Mouse (Mus musculus): ENCODE measurements around the gene Ifna7.
"Not testable (repeated sequence)": the region's sequence is repeated elsewhere in the genome, so short reads cannot be mapped to it uniquely, and the experiment has no call there.

The Ifna7 gene

DNA sequence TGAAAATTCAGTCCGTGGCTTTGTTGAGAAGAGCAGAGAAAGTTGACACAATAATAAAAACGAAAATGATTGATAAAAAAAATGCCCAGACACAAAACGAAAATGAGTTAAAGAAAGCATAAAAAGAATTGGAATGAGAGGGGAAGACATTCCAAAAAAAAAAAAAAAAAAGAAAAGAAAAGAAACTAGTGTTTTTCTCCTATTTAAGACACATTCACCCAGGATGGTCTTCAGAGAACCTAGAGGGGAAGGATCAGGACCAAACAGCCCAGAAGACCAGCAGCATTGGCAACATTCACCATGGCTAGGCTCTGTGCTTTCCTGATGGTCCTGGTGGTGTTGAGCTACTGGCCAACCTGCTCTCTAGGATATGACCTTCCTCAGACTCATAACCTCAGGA lies at the start of gene Ifna7:
TSS of gene Ifna7 (plus strand) at position 301 of the 400 bp plus-strand sequence.
- DNase-seq (ENCODE audit: low spot score in 2 of 2): no peak

GRCm38 (mm10) chr4:88773534-88773933 lies 42.5 kb upstream of the Ifna7 start, which contains the start of gene Gm13290:
Gene Gm13290 (plus strand): TSS chr4:88773834.
- DNase-seq (ENCODE audit: low spot score in 2 of 2): not testable (repeated sequence)

DNA sequence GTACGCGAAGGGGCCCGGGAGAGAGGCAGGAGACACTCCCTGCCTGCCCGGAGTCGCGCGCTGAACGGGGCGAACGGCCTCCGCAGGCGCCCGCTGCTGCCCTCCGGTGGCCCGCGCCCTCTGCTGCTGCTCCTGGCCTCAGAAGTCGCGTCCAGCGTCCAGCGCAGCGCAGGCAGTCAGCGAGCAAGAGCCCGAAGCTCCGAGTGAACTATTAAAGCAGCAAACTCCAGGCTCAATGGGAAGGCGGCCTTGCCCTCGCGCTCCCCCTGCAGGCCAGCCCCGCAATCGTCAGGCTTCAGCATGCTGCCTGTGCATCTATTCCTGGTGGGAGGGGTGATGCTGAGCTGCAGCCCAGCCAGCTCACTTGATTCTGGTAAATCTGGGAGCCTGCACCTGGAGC lies 39.4 kb upstream of the Ifna7 start, which contains the start of gene Gm13289:
TSS of gene Gm13289 (plus strand) at position 301 of the 400 bp plus-strand sequence.
- not testable (repeated sequence) for DNase-seq (ENCODE audit: low spot score in 2 of 2)

DNA sequence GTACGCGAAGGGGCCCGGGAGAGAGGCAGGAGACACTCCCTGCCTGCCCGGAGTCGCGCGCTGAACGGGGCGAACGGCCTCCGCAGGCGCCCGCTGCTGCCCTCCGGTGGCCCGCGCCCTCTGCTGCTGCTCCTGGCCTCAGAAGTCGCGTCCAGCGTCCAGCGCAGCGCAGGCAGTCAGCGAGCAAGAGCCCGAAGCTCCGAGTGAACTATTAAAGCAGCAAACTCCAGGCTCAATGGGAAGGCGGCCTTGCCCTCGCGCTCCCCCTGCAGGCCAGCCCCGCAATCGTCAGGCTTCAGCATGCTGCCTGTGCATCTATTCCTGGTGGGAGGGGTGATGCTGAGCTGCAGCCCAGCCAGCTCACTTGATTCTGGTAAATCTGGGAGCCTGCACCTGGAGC lies 36.5 kb upstream of the Ifna7 start, which contains the start of gene Gm13272:
TSS of gene Gm13272 (plus strand) at position 301 of the 400 bp plus-strand sequence.
- DNase-seq (ENCODE audit: low spot score in 2 of 2): not testable (repeated sequence)

- DNase-seq (ENCODE audit: low spot score in 2 of 2): not testable (repeated sequence)
Observed at GRCm38 (mm10) chr4:88780320-88780719, 35.7 kb upstream of the Ifna7 start.

- not testable (repeated sequence) for DNase-seq (ENCODE audit: low spot score in 2 of 2)
Observed at GRCm38 (mm10) chr4:88781831-88782230, 34.2 kb upstream of the Ifna7 start, which contains the start of gene Ifnz. Gene Ifnz (plus strand): TSS chr4:88782131.

DNA sequence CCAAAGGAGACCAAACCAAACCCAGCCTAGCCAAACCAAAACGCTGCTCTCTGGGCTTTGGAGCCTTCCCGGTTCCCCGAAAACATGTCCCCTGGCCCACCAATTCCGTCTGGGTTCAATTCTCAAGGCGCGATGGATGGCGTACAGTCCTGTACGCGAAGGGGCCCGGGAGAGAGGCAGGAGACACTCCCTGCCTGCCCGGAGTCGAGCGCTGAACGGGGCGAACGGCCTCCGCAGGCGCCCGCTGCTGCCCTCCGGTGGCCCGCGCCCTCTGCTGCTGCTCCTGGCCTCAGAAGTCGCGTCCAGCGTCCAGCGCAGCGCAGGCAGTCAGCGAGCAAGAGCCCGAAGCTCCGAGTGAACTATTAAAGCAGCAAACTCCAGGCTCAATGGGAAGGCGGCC lies 33.7 kb upstream of the Ifna7 start:
- DNase-seq (ENCODE audit: low spot score in 2 of 2): not testable (repeated sequence)

DNA sequence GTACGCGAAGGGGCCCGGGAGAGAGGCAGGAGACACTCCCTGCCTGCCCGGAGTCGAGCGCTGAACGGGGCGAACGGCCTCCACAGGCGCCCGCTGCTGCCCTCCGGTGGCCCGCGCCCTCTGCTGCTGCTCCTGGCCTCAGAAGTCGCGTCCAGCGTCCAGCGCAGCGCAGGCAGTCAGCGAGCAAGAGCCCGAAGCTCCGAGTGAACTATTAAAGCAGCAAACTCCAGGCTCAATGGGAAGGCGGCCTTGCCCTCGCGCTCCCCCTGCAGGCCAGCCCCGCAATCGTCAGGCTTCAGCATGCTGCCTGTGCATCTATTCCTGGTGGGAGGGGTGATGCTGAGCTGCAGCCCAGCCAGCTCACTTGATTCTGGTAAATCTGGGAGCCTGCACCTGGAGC lies 30.6 kb upstream of the Ifna7 start, which contains the start of gene Gm13276:
TSS of gene Gm13276 (plus strand) at position 301 of the 400 bp plus-strand sequence.
- not testable (repeated sequence) for DNase-seq (ENCODE audit: low spot score in 2 of 2)

DNA sequence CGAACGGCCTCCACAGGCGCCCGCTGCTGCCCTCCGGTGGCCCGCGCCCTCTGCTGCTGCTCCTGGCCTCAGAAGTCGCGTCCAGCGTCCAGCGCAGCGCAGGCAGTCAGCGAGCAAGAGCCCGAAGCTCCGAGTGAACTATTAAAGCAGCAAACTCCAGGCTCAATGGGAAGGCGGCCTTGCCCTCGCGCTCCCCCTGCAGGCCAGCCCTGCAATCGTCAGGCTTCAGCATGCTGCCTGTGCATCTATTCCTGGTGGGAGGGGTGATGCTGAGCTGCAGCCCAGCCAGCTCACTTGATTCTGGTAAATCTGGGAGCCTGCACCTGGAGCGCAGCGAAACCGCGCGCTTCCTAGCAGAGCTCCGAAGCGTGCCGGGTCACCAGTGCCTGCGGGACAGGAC lies 27.6 kb upstream of the Ifna7 start, which contains the start of gene Gm13277:
TSS of gene Gm13277 (plus strand) at position 231 of the 400 bp plus-strand sequence.
- DNase-seq (ENCODE audit: low spot score in 2 of 2): peak; percentile 41 to 76

DNA sequence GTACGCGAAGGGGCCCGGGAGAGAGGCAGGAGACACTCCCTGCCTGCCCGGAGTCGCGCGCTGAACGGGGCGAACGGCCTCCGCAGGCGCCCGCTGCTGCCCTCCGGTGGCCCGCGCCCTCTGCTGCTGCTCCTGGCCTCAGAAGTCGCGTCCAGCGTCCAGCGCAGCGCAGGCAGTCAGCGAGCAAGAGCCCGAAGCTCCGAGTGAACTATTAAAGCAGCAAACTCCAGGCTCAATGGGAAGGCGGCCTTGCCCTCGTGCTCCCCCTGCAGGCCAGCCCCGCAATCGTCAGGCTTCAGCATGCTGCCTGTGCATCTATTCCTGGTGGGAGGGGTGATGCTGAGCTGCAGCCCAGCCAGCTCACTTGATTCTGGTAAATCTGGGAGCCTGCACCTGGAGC lies 24.8 kb upstream of the Ifna7 start, which contains the start of gene Gm13278:
TSS of gene Gm13278 (plus strand) at position 301 of the 400 bp plus-strand sequence.
- DNase-seq (ENCODE audit: low spot score in 2 of 2): not testable (repeated sequence)

GRCm38 (mm10) chr4:88793936-88794675 lies 21.9 kb upstream of the Ifna7 start, which contains the start of gene Gm13275:
Gene Gm13275 (plus strand): TSS chr4:88794487.
- peak; percentile 68 to 78 for DNase-seq (ENCODE audit: low spot score in 2 of 2)

GRCm38 (mm10) chr4:88797097-88797496 lies 18.9 kb upstream of the Ifna7 start, which contains the start of gene Gm13279:
Gene Gm13279 (plus strand): TSS chr4:88797397.
- DNase-seq (ENCODE audit: low spot score in 2 of 2): not testable (repeated sequence)

GRCm38 (mm10) chr4:88799365-88799764 lies 16.7 kb upstream of the Ifna7 start, which contains the start of gene Gm13285:
Gene Gm13285 (plus strand): TSS chr4:88799665.
- not testable (repeated sequence) for DNase-seq (ENCODE audit: low spot score in 2 of 2)

- not testable (repeated sequence) for DNase-seq (ENCODE audit: low spot score in 2 of 2)
Observed at GRCm38 (mm10) chr4:88802954-88803353, 13.1 kb upstream of the Ifna7 start, which contains the start of gene Gm13287. Gene Gm13287 (plus strand): TSS chr4:88803254.

GRCm38 (mm10) chr4:88805231-88805630 lies 10.8 kb upstream of the Ifna7 start, which contains the start of gene Gm13288:
Gene Gm13288 (plus strand): TSS chr4:88805531.
- DNase-seq (ENCODE audit: low spot score in 2 of 2): not testable (repeated sequence)

DNA sequence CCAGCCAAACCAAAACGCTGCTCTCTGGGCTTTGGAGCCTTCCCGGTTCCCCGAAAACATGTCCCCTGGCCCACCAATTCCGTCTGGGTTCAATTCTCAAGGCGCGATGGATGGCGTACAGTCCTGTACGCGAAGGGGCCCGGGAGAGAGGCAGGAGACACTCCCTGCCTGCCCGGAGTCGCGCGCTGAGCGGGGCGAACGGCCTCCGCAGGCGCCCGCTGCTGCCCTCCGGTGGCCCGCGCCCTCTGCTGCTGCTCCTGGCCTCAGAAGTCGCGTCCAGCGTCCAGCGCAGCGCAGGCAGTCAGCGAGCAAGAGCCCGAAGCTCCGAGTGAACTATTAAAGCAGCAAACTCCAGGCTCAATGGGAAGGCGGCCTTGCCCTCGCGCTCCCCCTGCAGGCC lies 10.3 kb upstream of the Ifna7 start:
- peak; percentile 1 to 2 for DNase-seq (ENCODE audit: low spot score in 2 of 2)

GRCm38 (mm10) chr4:88819659-88820058 lies 3.6 kb downstream of the Ifna7 start, which contains the start of gene Ifna11:
Gene Ifna11 (plus strand): TSS chr4:88819959.
- DNase-seq (ENCODE audit: low spot score in 2 of 2): no peak

DNA sequence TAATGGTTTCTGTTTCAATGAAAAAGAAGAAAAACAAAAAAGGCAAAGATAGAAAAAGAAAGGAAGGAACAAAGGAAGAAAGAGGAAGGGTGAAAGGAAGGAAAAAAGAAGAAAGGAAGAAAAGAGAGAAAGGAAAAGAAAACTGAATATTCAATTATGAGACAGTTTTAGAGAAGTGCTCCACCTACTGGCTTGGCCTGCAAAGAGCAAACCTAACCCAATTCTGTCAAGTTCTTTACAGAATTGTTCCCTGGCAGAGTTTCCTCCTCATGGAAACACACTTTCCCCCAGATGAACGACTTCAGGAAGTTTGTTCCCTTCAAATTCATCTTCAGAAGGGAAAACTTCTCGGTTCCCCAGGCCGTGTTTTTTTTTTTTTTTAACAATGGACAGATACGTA lies 7.0 kb downstream of the Ifna7 start:
- peak in 1 of 2 experiments; percentile 11 for DNase-seq (ENCODE audit: low spot score in 2 of 2)

DNA sequence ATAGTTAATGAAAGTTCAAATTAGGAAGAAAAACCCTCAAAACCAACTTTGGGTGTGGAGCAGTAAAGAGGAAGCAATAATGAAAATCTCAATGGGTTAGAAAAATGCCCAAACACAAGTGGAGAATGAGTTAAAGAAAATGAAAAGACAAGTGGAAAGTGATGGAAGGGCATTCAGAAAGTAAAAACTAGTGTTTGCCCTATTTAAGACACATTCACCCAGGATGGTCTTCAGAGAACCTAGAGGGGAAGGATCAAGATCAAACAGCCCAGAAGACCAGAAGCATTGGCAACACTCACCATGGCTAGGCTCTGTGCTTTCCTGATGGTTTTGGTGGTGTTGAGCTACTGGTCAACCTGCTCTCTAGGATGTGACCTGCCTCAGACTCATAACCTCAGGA lies 11.1 kb downstream of the Ifna7 start, which contains the start of gene Ifna6:
TSS of gene Ifna6 (plus strand) at position 301 of the 400 bp plus-strand sequence.
- DNase-seq (ENCODE audit: low spot score in 2 of 2): not testable (repeated sequence)

DNA sequence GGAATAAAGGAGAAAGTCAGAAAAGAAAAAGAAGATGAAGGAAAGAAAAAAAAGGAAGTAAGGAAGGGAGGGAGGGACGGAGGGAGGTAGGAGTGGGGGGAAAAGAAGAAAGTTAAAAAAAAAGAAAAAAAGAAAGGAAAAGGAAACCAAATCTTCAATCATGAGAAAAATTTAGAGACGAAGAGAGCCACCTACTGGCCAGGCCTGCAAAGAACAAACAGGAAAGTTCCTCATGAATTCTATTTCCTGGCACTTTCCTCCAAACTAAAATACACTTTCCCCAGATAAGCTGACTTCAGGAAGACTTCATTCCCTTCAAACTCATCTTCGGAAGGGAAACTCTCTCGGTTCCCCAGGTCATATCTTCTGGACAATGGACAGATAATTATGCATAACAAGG lies 14.5 kb downstream of the Ifna7 start:
- peak; percentile 31 to 38 for DNase-seq (ENCODE audit: low spot score in 2 of 2)

- not testable (repeated sequence) for DNase-seq (ENCODE audit: low spot score in 2 of 2)
Observed at GRCm38 (mm10) chr4:88835225-88835624, 19.2 kb downstream of the Ifna7 start, which contains the start of gene Ifna5. Gene Ifna5 (plus strand): TSS chr4:88835525.

- DNase-seq (ENCODE audit: low spot score in 2 of 2): peak in 1 of 2 experiments; percentile 7
Observed at GRCm38 (mm10) chr4:88838828-88839227, 22.8 kb downstream of the Ifna7 start.
